Mouse (Mus musculus) bone marrow macrophage, adult 2 months (primary cell): Measurements from ENCODE around the gene Gpx4.

ENCODE experiments used
- CTCF ChIP-seq: IDR thresholded peaks from 2 replicates; pipeline ENCODE4 v1.5.1; 2012; ENCODE audit warnings: low read depth, mild to moderate bottlenecking, low read length, moderate library complexity
- POLR2A ChIP-seq: IDR thresholded peaks from 2 replicates; pipeline ENCODE4 v1.6.1; 2012; ENCODE audit warnings: mild to moderate bottlenecking, low read depth, low read length, borderline replicate concordance

- no peak for TF ChIP-seq CTCF
- TF ChIP-seq POLR2A = no peak
These were observed 31.4 kb downstream of the Gpx4 start for GRCm38 (mm10) chr10:80078366-80078765.
